Mouse (Mus musculus): Measurements from ENCODE around the gene 4921539E11Rik. TPM values are rescaled to one million over a fixed set of nuclear protein-coding genes. Genes with fewer than 3 reads are reported as not detected.
A peak's percentile ranks its signal among the peaks of the same experiment; 100 is the strongest.

4921539E11Rik gene
- polyA plus RNA-seq, 1 experiment: not detected

- TF ChIP-seq CTCF (IDR thresholded peaks at IDR 0.05; ENCODE audit: low read depth, low read length): no peak
- peak overlapping the region; percentile 64 for H3K4me3 ChIP-seq (ENCODE audit: low read depth, low read length)
These were observed 17.6 kb downstream of the 4921539E11Rik start for GRCm38 (mm10) chr4:103273021-103273420.

GRCm38 (mm10) chr4:103269336-103269735 lies 21.3 kb downstream of the 4921539E11Rik start:
- H3K9me3 ChIP-seq (replicated peaks; ENCODE audit: control insufficient read depth, insufficient read depth, low read length, poor library complexity, severe bottlenecking): no peaks in the 10 kb centered on the region
- H3K27ac ChIP-seq (ENCODE audit: insufficient read depth, low read length): no peak overlapping the region
- no peaks in the 10 kb centered on the region for H3K27me3 ChIP-seq (ENCODE audit: control insufficient read depth, insufficient read depth, low read length, poor library complexity, severe bottlenecking)
- H3K36me3 ChIP-seq (ENCODE audit: control insufficient read depth, insufficient read depth, low read length, poor library complexity, severe bottlenecking): no peaks in the 10 kb centered on the region
- no peak overlapping the region for H3K9ac ChIP-seq (ENCODE audit: low read depth, poor library complexity, severe bottlenecking)
- no peak overlapping the region for H3K4me3 ChIP-seq (ENCODE audit: low read depth, low read length)
- TF ChIP-seq POLR2A (IDR thresholded peaks at IDR 0.05; ENCODE audit: insufficient read depth, low read length): no peak
- TF ChIP-seq CTCF (IDR thresholded peaks at IDR 0.05; ENCODE audit: low read depth, low read length): peak; percentile 51
- no peaks in the 10 kb centered on the region for H3K4me1 ChIP-seq (ENCODE audit: control insufficient read depth, insufficient read depth, low read length)

More at GRCm38 (mm10) chr4:103273021-103273420, 17.6 kb downstream of the 4921539E11Rik start:
- Histone ChIP-seq H3K27me3 (ENCODE audit: control insufficient read depth, insufficient read depth, low read length, poor library complexity, severe bottlenecking) (no peaks in the 10 kb centered on the region), H3K27ac (ENCODE audit: insufficient read depth, low read length) (no peak overlapping the region), H3K36me3 (ENCODE audit: control insufficient read depth, insufficient read depth, low read length, poor library complexity, severe bottlenecking) (no peaks in the 10 kb centered on the region), H3K4me1 (ENCODE audit: control insufficient read depth, insufficient read depth, low read length) (no peaks in the 10 kb centered on the region), H3K9ac (ENCODE audit: low read depth, poor library complexity, severe bottlenecking) (peak overlapping the region; percentile 11; the same call in 1 of the 2 replicates), H3K9me3 (replicated peaks; ENCODE audit: control insufficient read depth, insufficient read depth, low read length, poor library complexity, severe bottlenecking) (no peaks in the 10 kb centered on the region)

- no peaks in the 10 kb centered on the region for H3K9me3 ChIP-seq (replicated peaks; ENCODE audit: control insufficient read depth, insufficient read depth, low read length, poor library complexity, severe bottlenecking)
- no peak overlapping the region for H3K27ac ChIP-seq (ENCODE audit: insufficient read depth, low read length)
- H3K4me1 ChIP-seq (ENCODE audit: control insufficient read depth, insufficient read depth, low read length): no peaks in the 10 kb centered on the region
- no peak overlapping the region for H3K4me3 ChIP-seq (ENCODE audit: low read depth, low read length)
- H3K27me3 ChIP-seq (ENCODE audit: control insufficient read depth, insufficient read depth, low read length, poor library complexity, severe bottlenecking): no peaks in the 10 kb centered on the region
- H3K36me3 ChIP-seq (ENCODE audit: control insufficient read depth, insufficient read depth, low read length, poor library complexity, severe bottlenecking): no peaks in the 10 kb centered on the region
- TF ChIP-seq EP300 (IDR thresholded peaks at IDR 0.05; ENCODE audit: insufficient read depth, low read depth, low read length): no peak
- TF ChIP-seq POLR2A (IDR thresholded peaks at IDR 0.05; ENCODE audit: insufficient read depth, low read length): no peak
- no peak for TF ChIP-seq CTCF (IDR thresholded peaks at IDR 0.05; ENCODE audit: low read depth, low read length)
- no peak overlapping the region for H3K9ac ChIP-seq (ENCODE audit: low read depth, poor library complexity, severe bottlenecking)
These were observed 25.5 kb downstream of the 4921539E11Rik start for GRCm38 (mm10) chr4:103265166-103265565.

- H3K9me3 ChIP-seq (replicated peaks; ENCODE audit: control insufficient read depth, insufficient read depth, low read length, poor library complexity, severe bottlenecking): no peaks in the 10 kb centered on the region
- TF ChIP-seq CTCF (IDR thresholded peaks at IDR 0.05; ENCODE audit: low read depth, low read length) (no peak), EP300 (IDR thresholded peaks at IDR 0.05; ENCODE audit: insufficient read depth, low read depth, low read length) (no peak), POLR2A (IDR thresholded peaks at IDR 0.05; ENCODE audit: insufficient read depth, low read length) (no peak)
- no peaks in the 10 kb centered on the region for H3K4me1 ChIP-seq (ENCODE audit: control insufficient read depth, insufficient read depth, low read length)
- H3K27ac ChIP-seq (ENCODE audit: insufficient read depth, low read length): no peak overlapping the region
- no peaks in the 10 kb centered on the region for H3K36me3 ChIP-seq (ENCODE audit: control insufficient read depth, insufficient read depth, low read length, poor library complexity, severe bottlenecking)
- H3K4me3 ChIP-seq (ENCODE audit: low read depth, low read length): no peak overlapping the region
- no peak overlapping the region for H3K9ac ChIP-seq (ENCODE audit: low read depth, poor library complexity, severe bottlenecking)
- no peaks in the 10 kb centered on the region for H3K27me3 ChIP-seq (ENCODE audit: control insufficient read depth, insufficient read depth, low read length, poor library complexity, severe bottlenecking)
These were observed 26.8 kb downstream of the 4921539E11Rik start for GRCm38 (mm10) chr4:103263812-103264396.

GRCm38 (mm10) chr4:103263378-103263777 lies 27.3 kb downstream of the 4921539E11Rik start:
- H3K9ac ChIP-seq (ENCODE audit: low read depth, poor library complexity, severe bottlenecking): no peak overlapping the region
- no peaks in the 10 kb centered on the region for H3K4me1 ChIP-seq (ENCODE audit: control insufficient read depth, insufficient read depth, low read length)
- no peak overlapping the region for H3K4me3 ChIP-seq (ENCODE audit: low read depth, low read length)
- H3K27me3 ChIP-seq (ENCODE audit: control insufficient read depth, insufficient read depth, low read length, poor library complexity, severe bottlenecking): no peaks in the 10 kb centered on the region; the same call in 1 of the 2 replicates
- TF ChIP-seq CTCF (IDR thresholded peaks at IDR 0.05; ENCODE audit: low read depth, low read length): no peak
- TF ChIP-seq EP300 (IDR thresholded peaks at IDR 0.05; ENCODE audit: insufficient read depth, low read depth, low read length): no peak
- no peak for TF ChIP-seq POLR2A (IDR thresholded peaks at IDR 0.05; ENCODE audit: insufficient read depth, low read length)
- H3K36me3 ChIP-seq (ENCODE audit: control insufficient read depth, insufficient read depth, low read length, poor library complexity, severe bottlenecking): no peaks in the 10 kb centered on the region
- no peaks in the 10 kb centered on the region for H3K9me3 ChIP-seq (replicated peaks; ENCODE audit: control insufficient read depth, insufficient read depth, low read length, poor library complexity, severe bottlenecking)
- no peak overlapping the region for H3K27ac ChIP-seq (ENCODE audit: insufficient read depth, low read length)

- no peak overlapping the region for H3K4me3 ChIP-seq (ENCODE audit: low read depth, low read length)
- no peaks in the 10 kb centered on the region for H3K9me3 ChIP-seq (replicated peaks; ENCODE audit: control insufficient read depth, insufficient read depth, low read length, poor library complexity, severe bottlenecking)
- no peak overlapping the region for H3K9ac ChIP-seq (ENCODE audit: low read depth, poor library complexity, severe bottlenecking)
- H3K27ac ChIP-seq (ENCODE audit: insufficient read depth, low read length): no peak overlapping the region
- TF ChIP-seq POLR2A (IDR thresholded peaks at IDR 0.05; ENCODE audit: insufficient read depth, low read length) (no peak), CTCF (IDR thresholded peaks at IDR 0.05; ENCODE audit: low read depth, low read length) (no peak), EP300 (IDR thresholded peaks at IDR 0.05; ENCODE audit: insufficient read depth, low read depth, low read length) (no peak)
- H3K36me3 ChIP-seq (ENCODE audit: control insufficient read depth, insufficient read depth, low read length, poor library complexity, severe bottlenecking): no peaks in the 10 kb centered on the region
- no peaks in the 10 kb centered on the region for H3K4me1 ChIP-seq (ENCODE audit: control insufficient read depth, insufficient read depth, low read length)
- H3K27me3 ChIP-seq (ENCODE audit: control insufficient read depth, insufficient read depth, low read length, poor library complexity, severe bottlenecking): no peaks in the 10 kb centered on the region; the same call in 1 of the 2 replicates
These were observed 31.8 kb downstream of the 4921539E11Rik start for GRCm38 (mm10) chr4:103258817-103259216.
